Mouse (Mus musculus): ENCODE data around the gene Fgfr2. TPM values are rescaled to one million over a fixed set of nuclear protein-coding genes. Genes with fewer than 3 reads are reported as not detected.

The Fgfr2 gene
- polyA plus RNA-seq, 1 experiment from 2014 or later, result 20.3 TPM

- WGBS, result 90% methylated on average over 3 of the region's 3 CpGs
- Histone ChIP-seq H3K27ac (ENCODE audit: low read length) (no peak overlapping the region), H3K4me1 (ENCODE audit: control insufficient read depth, insufficient read depth, low read length) (peaks cover 12% of the 10 kb centered on the region), H3K27me3 (ENCODE audit: control insufficient read depth, insufficient read depth, low read length) (no peaks in the 10 kb centered on the region), H3K9ac (ENCODE audit: low read length) (no peak overlapping the region), H3K9me3 (replicated peaks; ENCODE audit: control insufficient read depth, low read length) (no peaks in the 10 kb centered on the region), H3K4me2 (ENCODE audit: low read depth, low read length) (no peak overlapping the region), H3K4me3 (ENCODE audit: low read length) (no peak overlapping the region), H3K36me3 (ENCODE audit: control insufficient read depth, insufficient read depth) (no peaks in the 10 kb centered on the region)
- no peak for ATAC-seq (replicated peaks; ENCODE audit: extremely low read depth, insufficient read depth, low FRiP score)
Measured at GRCm38 (mm10) chr7:132682336-132682735, 440.8 kb downstream of the Fgfr2 start.

- Histone ChIP-seq H3K27ac (ENCODE audit: low read length) (no peak overlapping the region), H3K4me3 (ENCODE audit: low read length) (no peak overlapping the region), H3K36me3 (ENCODE audit: control insufficient read depth, insufficient read depth) (no peaks in the 10 kb centered on the region), H3K4me1 (ENCODE audit: control insufficient read depth, insufficient read depth, low read length) (peaks cover 9% of the 10 kb centered on the region), H3K27me3 (ENCODE audit: control insufficient read depth, insufficient read depth, low read length) (no peaks in the 10 kb centered on the region), H3K9ac (ENCODE audit: low read length) (no peak overlapping the region), H3K9me3 (replicated peaks; ENCODE audit: control insufficient read depth, low read length) (no peaks in the 10 kb centered on the region), H3K4me2 (ENCODE audit: low read depth, low read length) (no peak overlapping the region)
- ATAC-seq (replicated peaks; ENCODE audit: extremely low read depth, insufficient read depth, low FRiP score), result no peak
- 75% methylated on average over 1 of the region's 1 CpGs for WGBS
Measured at GRCm38 (mm10) chr7:132681831-132682230, 441.3 kb downstream of the Fgfr2 start.

- H3K4me2 ChIP-seq (ENCODE audit: low read depth, low read length), result no peak overlapping the region
- H3K27me3 ChIP-seq (ENCODE audit: control insufficient read depth, insufficient read depth, low read length), result no peaks in the 10 kb centered on the region
- no peak for ATAC-seq (replicated peaks; ENCODE audit: extremely low read depth, insufficient read depth, low FRiP score)
- WGBS, result 88% methylated on average over 11 of the region's 11 CpGs
- H3K36me3 ChIP-seq (ENCODE audit: control insufficient read depth, insufficient read depth), result no peaks in the 10 kb centered on the region
- H3K9ac ChIP-seq (ENCODE audit: low read length), result no peak overlapping the region
- H3K4me1 ChIP-seq (ENCODE audit: control insufficient read depth, insufficient read depth, low read length), result peaks cover 9% of the 10 kb centered on the region
- H3K9me3 ChIP-seq (replicated peaks; ENCODE audit: control insufficient read depth, low read length), result no peaks in the 10 kb centered on the region
- no peak overlapping the region for H3K27ac ChIP-seq (ENCODE audit: low read length)
- no peak overlapping the region for H3K4me3 ChIP-seq (ENCODE audit: low read length)
Measured at GRCm38 (mm10) chr7:132681296-132681695, 441.9 kb downstream of the Fgfr2 start.

- Histone ChIP-seq H3K27ac (ENCODE audit: low read length) (no peak overlapping the region), H3K4me2 (ENCODE audit: low read depth, low read length) (no peak overlapping the region), H3K9me3 (replicated peaks; ENCODE audit: control insufficient read depth, low read length) (no peaks in the 10 kb centered on the region), H3K36me3 (ENCODE audit: control insufficient read depth, insufficient read depth) (no peaks in the 10 kb centered on the region), H3K4me3 (ENCODE audit: low read length) (no peak overlapping the region), H3K4me1 (ENCODE audit: control insufficient read depth, insufficient read depth, low read length) (peaks cover 11% of the 10 kb centered on the region), H3K27me3 (ENCODE audit: control insufficient read depth, insufficient read depth, low read length) (no peaks in the 10 kb centered on the region), H3K9ac (ENCODE audit: low read length) (no peak overlapping the region)
- ATAC-seq (replicated peaks; ENCODE audit: extremely low read depth, insufficient read depth, low FRiP score), result no peak
- WGBS, result 77% methylated on average over 6 of the region's 6 CpGs
Measured at GRCm38 (mm10) chr7:132679549-132679948, 443.6 kb downstream of the Fgfr2 start.

- Histone ChIP-seq H3K27ac (ENCODE audit: low read length) (no peak overlapping the region), H3K27me3 (ENCODE audit: control insufficient read depth, insufficient read depth, low read length) (no peaks in the 10 kb centered on the region), H3K9ac (ENCODE audit: low read length) (no peak overlapping the region), H3K9me3 (replicated peaks; ENCODE audit: control insufficient read depth, low read length) (no peaks in the 10 kb centered on the region), H3K4me3 (ENCODE audit: low read length) (no peak overlapping the region), H3K4me2 (ENCODE audit: low read depth, low read length) (no peak overlapping the region), H3K4me1 (ENCODE audit: control insufficient read depth, insufficient read depth, low read length) (peaks cover 15% of the 10 kb centered on the region), H3K36me3 (ENCODE audit: control insufficient read depth, insufficient read depth) (no peaks in the 10 kb centered on the region)
- 52% methylated on average over 4 of the region's 4 CpGs for WGBS
- no peak for ATAC-seq (replicated peaks; ENCODE audit: extremely low read depth, insufficient read depth, low FRiP score)
Measured at GRCm38 (mm10) chr7:132679117-132679516, 444.0 kb downstream of the Fgfr2 start.

- no peaks in the 10 kb centered on the region for H3K9me3 ChIP-seq (replicated peaks; ENCODE audit: control insufficient read depth, low read length)
- H3K36me3 ChIP-seq (ENCODE audit: control insufficient read depth, insufficient read depth), result no peaks in the 10 kb centered on the region
- H3K27ac ChIP-seq (ENCODE audit: low read length), result no peak overlapping the region
- no peak overlapping the region for H3K4me2 ChIP-seq (ENCODE audit: low read depth, low read length)
- 70% methylated on average over 2 of the region's 2 CpGs for WGBS
- H3K27me3 ChIP-seq (ENCODE audit: control insufficient read depth, insufficient read depth, low read length), result no peaks in the 10 kb centered on the region
- H3K4me3 ChIP-seq (ENCODE audit: low read length), result no peak overlapping the region
- no peak for ATAC-seq (replicated peaks; ENCODE audit: extremely low read depth, insufficient read depth, low FRiP score)
- no peak overlapping the region for H3K9ac ChIP-seq (ENCODE audit: low read length)
- H3K4me1 ChIP-seq (ENCODE audit: control insufficient read depth, insufficient read depth, low read length), result peaks cover 18% of the 10 kb centered on the region
Measured at GRCm38 (mm10) chr7:132675922-132676321, 447.2 kb downstream of the Fgfr2 start.

GRCm38 (mm10) chr7:132673931-132674755 is 449.0 kb downstream of the Fgfr2 start:
- ATAC-seq (replicated peaks; ENCODE audit: extremely low read depth, insufficient read depth, low FRiP score), result peak; percentile 90
- H3K27ac ChIP-seq (ENCODE audit: low read length), result peak overlapping the region; percentile 72
- H3K27me3 ChIP-seq (ENCODE audit: control insufficient read depth, insufficient read depth, low read length), result no peaks in the 10 kb centered on the region
- peaks cover 18% of the 10 kb centered on the region for H3K4me1 ChIP-seq (ENCODE audit: control insufficient read depth, insufficient read depth, low read length)
- H3K4me3 ChIP-seq (ENCODE audit: low read length), result no peak overlapping the region
- no peak overlapping the region for H3K4me2 ChIP-seq (ENCODE audit: low read depth, low read length)
- no peak overlapping the region for H3K9ac ChIP-seq (ENCODE audit: low read length)
- H3K9me3 ChIP-seq (replicated peaks; ENCODE audit: control insufficient read depth, low read length), result no peaks in the 10 kb centered on the region
- H3K36me3 ChIP-seq (ENCODE audit: control insufficient read depth, insufficient read depth), result no peaks in the 10 kb centered on the region
- WGBS, result 38% methylated on average over 17 of the region's 17 CpGs

GRCm38 (mm10) chr7:132672481-132672959 is 450.6 kb downstream of the Fgfr2 start:
- Histone ChIP-seq H3K4me3 (ENCODE audit: low read length) (no peak overlapping the region), H3K4me2 (ENCODE audit: low read depth, low read length) (no peak overlapping the region), H3K9me3 (replicated peaks; ENCODE audit: control insufficient read depth, low read length) (no peaks in the 10 kb centered on the region), H3K36me3 (ENCODE audit: control insufficient read depth, insufficient read depth) (no peaks in the 10 kb centered on the region), H3K27me3 (ENCODE audit: control insufficient read depth, insufficient read depth, low read length) (no peaks in the 10 kb centered on the region), H3K27ac (ENCODE audit: low read length) (peak overlapping the region; percentile 1; the same call in 1 of the 2 replicates), H3K4me1 (ENCODE audit: control insufficient read depth, insufficient read depth, low read length) (peaks cover 20% of the 10 kb centered on the region), H3K9ac (ENCODE audit: low read length) (no peak overlapping the region)
- 55% methylated on average over 7 of the region's 7 CpGs for WGBS
- ATAC-seq (replicated peaks; ENCODE audit: extremely low read depth, insufficient read depth, low FRiP score), result 0 out of 2 replicates have a peak, but pooled peaks have one; percentile 10

- whole genome bisulfite sequencing, result 73% methylated on average over 3 of the region's 3 CpGs
- H3K27ac ChIP-seq (ENCODE audit: low read length), result peak overlapping the region; percentile 13
- no peak overlapping the region for H3K9ac ChIP-seq (ENCODE audit: low read length)
- no peaks in the 10 kb centered on the region for H3K36me3 ChIP-seq (ENCODE audit: control insufficient read depth, insufficient read depth)
- no peaks in the 10 kb centered on the region for H3K9me3 ChIP-seq (replicated peaks; ENCODE audit: control insufficient read depth, low read length)
- peaks cover 20% of the 10 kb centered on the region for H3K4me1 ChIP-seq (ENCODE audit: control insufficient read depth, insufficient read depth, low read length)
- ATAC-seq (replicated peaks; ENCODE audit: extremely low read depth, insufficient read depth, low FRiP score), result no peak
- no peak overlapping the region for H3K4me3 ChIP-seq (ENCODE audit: low read length)
- H3K4me2 ChIP-seq (ENCODE audit: low read depth, low read length), result no peak overlapping the region
- no peaks in the 10 kb centered on the region for H3K27me3 ChIP-seq (ENCODE audit: control insufficient read depth, insufficient read depth, low read length)
Measured at GRCm38 (mm10) chr7:132670863-132671165, 452.3 kb downstream of the Fgfr2 start.
